Mouse (Mus musculus): ENCODE measurements around the gene Asphd2. TPM values are rescaled to one million over a fixed set of nuclear protein-coding genes. Genes with fewer than 3 reads are reported as not detected.

The Asphd2 gene
- polyA plus RNA-seq, 1 experiment: 6.7 TPM

- TF ChIP-seq CTCF (IDR thresholded peaks at IDR 0.05; ENCODE audit: low read depth, low read length) (no peak), EP300 (IDR thresholded peaks at IDR 0.05; ENCODE audit: insufficient read depth, low read depth, low read length) (no peak), POLR2A (IDR thresholded peaks at IDR 0.05; ENCODE audit: insufficient read depth, low read length) (no peak)
- H3K27ac ChIP-seq (ENCODE audit: insufficient read depth, low read length): no peak overlapping the region
- H3K36me3 ChIP-seq (ENCODE audit: control insufficient read depth, insufficient read depth, low read length, poor library complexity, severe bottlenecking): no peaks in the 10 kb centered on the region
- H3K9ac ChIP-seq (ENCODE audit: low read depth, poor library complexity, severe bottlenecking): no peak overlapping the region
- H3K9me3 ChIP-seq (replicated peaks; ENCODE audit: control insufficient read depth, insufficient read depth, low read length, poor library complexity, severe bottlenecking): no peaks in the 10 kb centered on the region
- H3K27me3 ChIP-seq (ENCODE audit: control insufficient read depth, insufficient read depth, low read length, poor library complexity, severe bottlenecking): no peaks in the 10 kb centered on the region
- no peaks in the 10 kb centered on the region for H3K4me1 ChIP-seq (ENCODE audit: control insufficient read depth, insufficient read depth, low read length)
- H3K4me3 ChIP-seq (ENCODE audit: low read depth, low read length): no peak overlapping the region
Observed at GRCm38 (mm10) chr5:112356322-112356721, 38.3 kb downstream of the Asphd2 start.

GRCm38 (mm10) chr5:112355910-112356309 lies 38.8 kb downstream of the Asphd2 start, which contains the start of gene Gm6583:
TSS of gene Gm6583 (minus strand) at chr5:112356033.
- Histone ChIP-seq H3K4me1 (ENCODE audit: control insufficient read depth, insufficient read depth, low read length) (no peaks in the 10 kb centered on the region), H3K27me3 (ENCODE audit: control insufficient read depth, insufficient read depth, low read length, poor library complexity, severe bottlenecking) (no peaks in the 10 kb centered on the region), H3K27ac (ENCODE audit: insufficient read depth, low read length) (no peak within 1 kb of the TSS), H3K9me3 (replicated peaks; ENCODE audit: control insufficient read depth, insufficient read depth, low read length, poor library complexity, severe bottlenecking) (no peaks in the 10 kb centered on the region), H3K4me3 (ENCODE audit: low read depth, low read length) (no peak within 1 kb of the TSS), H3K9ac (ENCODE audit: low read depth, poor library complexity, severe bottlenecking) (no peak within 1 kb of the TSS), H3K36me3 (ENCODE audit: control insufficient read depth, insufficient read depth, low read length, poor library complexity, severe bottlenecking) (no peaks in the 10 kb centered on the region)
- TF ChIP-seq CTCF (IDR thresholded peaks at IDR 0.05; ENCODE audit: low read depth, low read length) (no peak), EP300 (IDR thresholded peaks at IDR 0.05; ENCODE audit: insufficient read depth, low read depth, low read length) (no peak), POLR2A (IDR thresholded peaks at IDR 0.05; ENCODE audit: insufficient read depth, low read length) (no peak)

- Histone ChIP-seq H3K4me3 (ENCODE audit: low read depth, low read length) (no peak overlapping the region), H3K27me3 (ENCODE audit: control insufficient read depth, insufficient read depth, low read length, poor library complexity, severe bottlenecking) (no peaks in the 10 kb centered on the region), H3K9me3 (replicated peaks; ENCODE audit: control insufficient read depth, insufficient read depth, low read length, poor library complexity, severe bottlenecking) (no peaks in the 10 kb centered on the region), H3K36me3 (ENCODE audit: control insufficient read depth, insufficient read depth, low read length, poor library complexity, severe bottlenecking) (no peaks in the 10 kb centered on the region), H3K27ac (ENCODE audit: insufficient read depth, low read length) (no peak overlapping the region), H3K4me1 (ENCODE audit: control insufficient read depth, insufficient read depth, low read length) (no peaks in the 10 kb centered on the region), H3K9ac (ENCODE audit: low read depth, poor library complexity, severe bottlenecking) (no peak overlapping the region)
- TF ChIP-seq POLR2A (IDR thresholded peaks at IDR 0.05; ENCODE audit: insufficient read depth, low read length): no peak
Observed at GRCm38 (mm10) chr5:112355493-112355892, 39.2 kb downstream of the Asphd2 start.

GRCm38 (mm10) chr5:112349169-112349568 lies 45.5 kb downstream of the Asphd2 start:
- TF ChIP-seq CTCF (IDR thresholded peaks at IDR 0.05; ENCODE audit: low read depth, low read length) (no peak), EP300 (IDR thresholded peaks at IDR 0.05; ENCODE audit: insufficient read depth, low read depth, low read length) (no peak), POLR2A (IDR thresholded peaks at IDR 0.05; ENCODE audit: insufficient read depth, low read length) (no peak)
- no peak overlapping the region for H3K4me3 ChIP-seq (ENCODE audit: low read depth, low read length)
- H3K9me3 ChIP-seq (replicated peaks; ENCODE audit: control insufficient read depth, insufficient read depth, low read length, poor library complexity, severe bottlenecking): no peaks in the 10 kb centered on the region
- H3K4me1 ChIP-seq (ENCODE audit: control insufficient read depth, insufficient read depth, low read length): no peaks in the 10 kb centered on the region
- no peak overlapping the region for H3K27ac ChIP-seq (ENCODE audit: insufficient read depth, low read length)
- H3K27me3 ChIP-seq (ENCODE audit: control insufficient read depth, insufficient read depth, low read length, poor library complexity, severe bottlenecking): no peaks in the 10 kb centered on the region
- H3K9ac ChIP-seq (ENCODE audit: low read depth, poor library complexity, severe bottlenecking): no peak overlapping the region
- no peaks in the 10 kb centered on the region for H3K36me3 ChIP-seq (ENCODE audit: control insufficient read depth, insufficient read depth, low read length, poor library complexity, severe bottlenecking)

GRCm38 (mm10) chr5:112346211-112346965 lies 48.3 kb downstream of the Asphd2 start:
- Histone ChIP-seq H3K9ac (ENCODE audit: low read depth, poor library complexity, severe bottlenecking) (no peak overlapping the region), H3K36me3 (ENCODE audit: control insufficient read depth, insufficient read depth, low read length, poor library complexity, severe bottlenecking) (no peaks in the 10 kb centered on the region), H3K4me1 (ENCODE audit: control insufficient read depth, insufficient read depth, low read length) (no peaks in the 10 kb centered on the region), H3K27me3 (ENCODE audit: control insufficient read depth, insufficient read depth, low read length, poor library complexity, severe bottlenecking) (no peaks in the 10 kb centered on the region), H3K4me3 (ENCODE audit: low read depth, low read length) (no peak overlapping the region), H3K9me3 (replicated peaks; ENCODE audit: control insufficient read depth, insufficient read depth, low read length, poor library complexity, severe bottlenecking) (no peaks in the 10 kb centered on the region), H3K27ac (ENCODE audit: insufficient read depth, low read length) (no peak overlapping the region)
- TF ChIP-seq CTCF (IDR thresholded peaks at IDR 0.05; ENCODE audit: low read depth, low read length) (no peak), POLR2A (IDR thresholded peaks at IDR 0.05; ENCODE audit: insufficient read depth, low read length) (no peak), EP300 (IDR thresholded peaks at IDR 0.05; ENCODE audit: insufficient read depth, low read depth, low read length) (no peak)

- no peaks in the 10 kb centered on the region for H3K4me1 ChIP-seq (ENCODE audit: control insufficient read depth, insufficient read depth, low read length)
- peaks cover 4% of the 10 kb centered on the region; the same call in 1 of the 2 replicates for H3K36me3 ChIP-seq (ENCODE audit: control insufficient read depth, insufficient read depth, low read length, poor library complexity, severe bottlenecking)
- TF ChIP-seq CTCF (IDR thresholded peaks at IDR 0.05; ENCODE audit: low read depth, low read length) (no peak), POLR2A (IDR thresholded peaks at IDR 0.05; ENCODE audit: insufficient read depth, low read length) (no peak), EP300 (IDR thresholded peaks at IDR 0.05; ENCODE audit: insufficient read depth, low read depth, low read length) (no peak)
- no peak overlapping the region for H3K9ac ChIP-seq (ENCODE audit: low read depth, poor library complexity, severe bottlenecking)
- H3K27me3 ChIP-seq (ENCODE audit: control insufficient read depth, insufficient read depth, low read length, poor library complexity, severe bottlenecking): no peaks in the 10 kb centered on the region
- H3K4me3 ChIP-seq (ENCODE audit: low read depth, low read length): no peak overlapping the region
- no peak overlapping the region for H3K27ac ChIP-seq (ENCODE audit: insufficient read depth, low read length)
- no peaks in the 10 kb centered on the region for H3K9me3 ChIP-seq (replicated peaks; ENCODE audit: control insufficient read depth, insufficient read depth, low read length, poor library complexity, severe bottlenecking)
Observed at GRCm38 (mm10) chr5:112344092-112344960, 50.3 kb downstream of the Asphd2 start.
